Mouse (Mus musculus) hindbrain, embryonic 11.5 days (tissue): ENCODE results near the gene Cux1. TPM values are rescaled to one million over a fixed set of nuclear protein-coding genes. Genes with fewer than 3 reads are reported as not detected.

ENCODE experiments used
- ATAC-seq: fragments of 200-750 bp; cut with Nextera tagmentation; 2 replicates; pipeline ENCODE4 v1.8.0; 2017; ENCODE audit warnings: mild to moderate bottlenecking, moderate TSS enrichment, moderate library complexity; ENCODE audit not compliant: low FRiP score
- DNase-seq: peaks from one replicate; pipeline ENCODE4 v3.0.0-alpha.2; 2015; ENCODE audit warnings: low spot score
- H3K27ac ChIP-seq: fragments of 300-500 bp; sonication (generic); 2 replicates; pipeline ENCODE4 v1.5.1; 2014; ENCODE audit warnings: mild to moderate bottlenecking, low read depth, low read length
- H3K27me3 ChIP-seq: fragments of 300-500 bp; sonication (generic); 2 replicates; pipeline ENCODE4 v1.6.1; 2014; ENCODE audit warnings: mild to moderate bottlenecking, low read length, moderate library complexity, mixed read lengths; ENCODE audit not compliant: control insufficient read depth, insufficient read depth
- H3K36me3 ChIP-seq: fragments of 300-500 bp; sonication (generic); 2 replicates; pipeline ENCODE4 v1.6.1; 2014; ENCODE audit warnings: mild to moderate bottlenecking, low read length, moderate library complexity, mixed read lengths; ENCODE audit not compliant: control insufficient read depth, insufficient read depth
- H3K4me1 ChIP-seq: fragments of 300-500 bp; sonication (generic); replicated peaks from 2 replicates; pipeline ENCODE4 v1.6.1; 2014; ENCODE audit warnings: low read length, mixed read lengths; ENCODE audit not compliant: control insufficient read depth, insufficient read depth
- H3K4me2 ChIP-seq: fragments of 300-500 bp; sonication (generic); replicated peaks from 2 replicates; pipeline ENCODE4 v1.6.1; 2014; ENCODE audit warnings: mild to moderate bottlenecking, low read depth, low read length
- H3K4me3 ChIP-seq: fragments of 300-500 bp; sonication (generic); 2 replicates; pipeline ENCODE4 v1.5.1; 2014; ENCODE audit warnings: low read depth, low read length
- H3K9ac ChIP-seq: fragments of 300-500 bp; sonication (generic); 2 replicates; pipeline ENCODE4 v1.6.1; 2014; ENCODE audit warnings: low read depth, low read length
- H3K9me3 ChIP-seq: fragments of 300-500 bp; sonication (generic); 2 replicates; pipeline ENCODE4 v1.6.1; 2016; ENCODE audit warnings: low read length; ENCODE audit not compliant: control insufficient read depth
- WGBS: fragments of 180-500 bp; shearing (Covaris S2); extraction: QIAGEN DNeasy Blood & Tissue Kit; methylation state at CpG from one replicate; pipeline ENCODE4 v1.1.7; 2014; 5-methylcytosine and 5-hydroxymethylcytosine counted together
- polyA plus RNA-seq: library from polyadenylated mRNA; unstranded; fragments of >200 nt; fragmentation: Nextera tagmentation; extraction: Ambion mirVana; gene quantifications from 2 replicates; pipeline ENCODE4 v1.2.1, GENCODE M21; 2014

Gene Cux1
- polyA plus RNA-seq, 1 experiment from 2014 or later: 107 TPM

DNA sequence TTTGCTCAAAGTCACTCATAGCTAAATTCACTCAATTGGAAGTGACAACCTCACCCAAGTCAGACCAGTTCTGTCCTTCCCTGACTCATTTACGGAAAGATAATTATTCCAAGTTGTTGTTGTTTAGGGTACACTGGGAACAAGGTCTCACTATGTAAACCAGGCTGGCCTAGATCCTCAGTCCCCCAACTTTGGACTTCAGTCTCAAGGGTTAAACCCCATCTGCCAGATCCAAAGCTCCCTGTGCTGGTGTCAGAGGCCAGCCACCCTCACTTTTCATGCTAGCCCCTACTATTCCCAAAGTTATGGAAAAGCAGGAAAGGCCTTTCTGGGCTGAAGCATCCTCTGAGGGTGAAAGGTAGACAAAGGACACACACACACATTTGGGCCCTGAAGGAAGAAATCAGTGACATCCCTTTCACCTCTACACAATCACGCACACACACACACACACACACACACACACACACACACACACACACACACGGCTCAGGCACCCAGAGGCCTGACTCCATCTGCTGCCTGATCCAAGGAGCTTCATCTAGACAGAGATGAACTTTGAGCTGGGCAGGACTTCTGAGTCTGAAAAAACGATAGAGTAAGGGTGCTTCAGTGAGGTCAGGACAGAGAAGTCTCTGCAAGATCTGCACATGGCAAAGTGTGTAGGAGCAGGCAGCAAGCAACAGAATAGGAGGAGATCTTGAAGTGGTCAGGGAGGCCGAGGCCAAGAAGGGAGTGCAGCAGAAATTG, 31.1 kb downstream of the Cux1 start:
- H3K27ac ChIP-seq: no peak overlapping the region
- no peaks in the 10 kb centered on the region for H3K9me3 ChIP-seq
- DNase-seq (no peak), ATAC-seq (no peak)
- no peaks in the 10 kb centered on the region for H3K36me3 ChIP-seq
- no peak overlapping the region for H3K4me3 ChIP-seq
- no peak overlapping the region for H3K9ac ChIP-seq
- H3K4me1 ChIP-seq: no peaks in the 10 kb centered on the region
- no peaks in the 10 kb centered on the region for H3K27me3 ChIP-seq
- 78% methylated on average over 5 of the region's 5 CpGs for WGBS
- no peak overlapping the region for H3K4me2 ChIP-seq

DNA sequence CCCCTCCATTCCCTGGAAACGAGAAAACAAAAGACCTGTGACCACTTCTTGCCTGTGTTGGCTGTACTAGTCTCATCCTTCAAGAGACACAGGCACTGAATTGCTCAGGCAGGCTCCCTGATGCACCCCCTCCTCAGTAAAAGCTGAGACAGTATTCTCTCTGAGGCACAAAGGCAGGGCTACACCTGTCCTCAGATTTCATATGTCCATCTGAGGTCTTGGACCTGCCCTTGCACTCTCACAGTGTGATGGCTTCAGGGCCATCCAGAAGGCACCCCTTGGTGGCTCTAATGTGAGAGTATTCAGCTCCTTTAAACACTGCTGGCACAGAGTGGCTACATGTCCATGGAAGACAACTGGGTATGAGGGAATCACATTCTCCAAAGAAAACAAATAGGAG, 32.1 kb downstream of the Cux1 start:
- H3K27me3 ChIP-seq: no peaks in the 10 kb centered on the region
- DNase-seq (no peak), ATAC-seq (no peak)
- no peaks in the 10 kb centered on the region for H3K4me1 ChIP-seq
- no peak overlapping the region for H3K4me3 ChIP-seq
- WGBS: 65% methylated on average over 1 of the region's 1 CpGs
- no peak overlapping the region for H3K9ac ChIP-seq
- H3K36me3 ChIP-seq: no peaks in the 10 kb centered on the region
- H3K9me3 ChIP-seq: no peaks in the 10 kb centered on the region
- H3K4me2 ChIP-seq: no peak overlapping the region
- H3K27ac ChIP-seq: no peak overlapping the region

DNA sequence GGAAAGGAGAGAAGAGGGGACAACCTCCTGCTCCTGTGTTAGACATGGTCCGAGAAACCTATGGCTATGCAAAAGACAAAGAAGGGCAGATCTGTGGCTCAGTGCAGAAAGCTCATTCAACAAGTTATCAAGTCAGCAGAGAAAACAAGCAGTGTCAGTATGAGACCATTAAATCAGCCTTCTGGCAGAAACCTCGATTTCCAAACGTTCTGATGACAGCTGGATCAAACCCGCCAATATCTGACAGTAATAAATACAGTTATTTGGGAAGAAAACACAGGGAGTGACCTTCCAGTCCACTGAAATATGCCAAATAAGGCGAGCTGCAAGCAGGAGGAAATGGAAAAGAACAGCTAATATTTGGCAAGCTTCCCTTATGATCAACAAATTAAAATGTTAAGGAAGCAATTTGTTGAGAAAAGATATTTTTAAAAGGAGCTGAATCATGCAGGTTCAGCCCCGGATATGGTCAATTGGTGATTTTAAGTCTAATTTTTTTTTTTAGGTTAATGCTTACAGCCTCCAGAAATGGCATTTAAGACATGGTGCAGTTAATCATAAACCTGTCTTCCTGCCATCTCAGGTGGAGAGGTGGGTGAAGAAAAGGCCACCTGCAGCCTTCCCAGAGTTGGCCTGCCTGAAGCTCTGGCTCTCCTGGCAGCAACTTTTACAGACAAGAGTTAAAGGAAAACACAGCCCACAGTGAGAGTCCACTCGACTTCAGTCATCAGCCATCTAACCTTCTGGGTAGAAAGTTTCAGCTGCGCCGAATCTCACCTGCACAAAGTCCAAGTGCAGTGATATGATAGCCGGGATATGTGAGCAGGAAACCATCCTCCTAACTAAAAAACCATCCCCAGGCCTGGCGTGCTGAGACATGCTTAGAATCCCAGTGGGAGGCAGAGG, 33.7 kb downstream of the Cux1 start:
- Histone ChIP-seq H3K4me2 (no peak overlapping the region), H3K4me1 (no peaks in the 10 kb centered on the region), H3K9me3 (no peaks in the 10 kb centered on the region), H3K4me3 (no peak overlapping the region), H3K36me3 (no peaks in the 10 kb centered on the region), H3K27me3 (no peaks in the 10 kb centered on the region), H3K9ac (no peak overlapping the region), H3K27ac (no peak overlapping the region)
- no peak for DNase-seq
- no peak for ATAC-seq
- WGBS: 90% methylated on average over 11 of the region's 11 CpGs

DNA sequence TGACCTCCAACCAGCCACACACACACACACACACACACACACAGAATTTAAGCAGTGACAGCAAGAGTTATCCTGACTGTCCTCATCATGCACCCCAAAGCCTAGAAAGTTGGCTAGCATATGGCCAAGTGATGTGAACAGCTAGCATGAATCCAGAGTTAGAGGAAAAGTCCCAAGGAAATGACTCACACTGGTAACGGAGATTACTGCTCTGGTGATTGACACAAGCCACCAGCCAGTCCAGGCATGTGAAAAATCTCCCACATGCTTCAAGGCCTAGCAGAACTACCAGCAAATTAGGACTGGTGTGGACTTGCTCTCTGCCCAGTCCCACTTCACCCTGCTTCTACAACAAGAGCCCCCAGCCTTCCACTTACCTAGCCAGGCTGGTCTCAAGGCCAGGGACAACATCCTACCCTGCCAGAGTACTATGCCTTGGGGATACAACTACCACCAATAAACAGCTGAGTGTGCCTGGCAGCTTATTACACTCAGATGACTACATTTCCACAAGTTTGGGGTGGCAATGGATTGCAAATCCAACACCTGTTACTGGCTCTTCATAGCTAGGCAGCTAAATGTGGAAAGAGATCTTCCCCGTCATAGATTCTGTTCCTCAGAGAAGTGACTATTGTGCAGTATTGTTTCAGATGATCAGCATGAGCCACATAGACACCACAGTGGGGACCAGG, 35.5 kb downstream of the Cux1 start:
- no peaks in the 10 kb centered on the region for H3K27me3 ChIP-seq
- 90% methylated on average over 2 of the region's 2 CpGs for WGBS
- H3K27ac ChIP-seq: no peak overlapping the region
- H3K9me3 ChIP-seq: no peaks in the 10 kb centered on the region
- no peaks in the 10 kb centered on the region for H3K4me1 ChIP-seq
- no peak overlapping the region for H3K9ac ChIP-seq
- no peaks in the 10 kb centered on the region for H3K36me3 ChIP-seq
- H3K4me2 ChIP-seq: no peak overlapping the region
- H3K4me3 ChIP-seq: no peak overlapping the region
- no peak for DNase-seq
- no peak for ATAC-seq

DNA sequence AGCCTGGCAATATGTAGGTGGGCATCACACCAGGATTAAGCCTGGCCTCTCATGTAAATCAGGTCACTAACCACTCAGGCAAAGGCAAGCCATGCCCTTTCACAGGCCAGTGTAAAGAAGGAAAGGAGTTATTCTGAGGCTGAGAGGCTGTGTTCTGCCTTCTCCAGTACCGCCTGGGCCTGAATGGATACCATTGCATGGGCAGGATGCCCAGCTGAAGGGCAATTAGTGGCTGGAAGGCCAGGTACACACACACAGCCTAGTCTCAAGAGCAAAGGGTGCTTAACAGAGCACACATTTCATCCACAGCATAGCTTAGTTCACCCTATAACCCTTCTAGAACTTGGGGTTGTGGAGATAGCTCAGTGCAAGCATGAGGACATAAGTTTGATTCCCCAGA, 36.4 kb downstream of the Cux1 start:
- H3K27me3 ChIP-seq: no peaks in the 10 kb centered on the region
- H3K4me3 ChIP-seq: no peak overlapping the region
- no peak overlapping the region for H3K27ac ChIP-seq
- H3K9ac ChIP-seq: no peak overlapping the region
- DNase-seq (no peak), ATAC-seq (no peak)
- H3K4me1 ChIP-seq: no peaks in the 10 kb centered on the region
- H3K36me3 ChIP-seq: no peaks in the 10 kb centered on the region
- H3K4me2 ChIP-seq: no peak overlapping the region
- 100% methylated on average over 1 of the region's 1 CpGs for WGBS
- no peaks in the 10 kb centered on the region for H3K9me3 ChIP-seq

DNA sequence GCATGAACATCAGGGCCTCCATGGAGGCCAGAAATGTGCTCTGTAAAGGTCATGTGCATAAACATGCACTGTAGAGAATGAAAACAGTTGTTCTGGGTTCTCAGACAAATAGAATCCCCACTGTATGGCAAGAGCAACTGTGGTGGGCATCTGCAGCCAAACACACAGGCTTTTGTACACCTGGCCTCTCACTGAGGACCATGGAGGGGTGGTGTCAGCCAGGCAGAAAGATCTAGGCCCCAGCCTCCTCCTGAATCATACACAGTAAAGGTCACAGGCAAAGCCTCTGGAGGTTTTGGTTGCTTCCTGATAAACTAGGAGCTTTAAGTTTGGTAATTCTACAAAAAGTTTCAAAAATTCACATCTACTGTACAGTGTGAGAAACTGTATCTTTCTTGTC, 38.1 kb downstream of the Cux1 start:
- no peak for DNase-seq
- Histone ChIP-seq H3K4me3 (no peak overlapping the region), H3K36me3 (no peaks in the 10 kb centered on the region), H3K4me2 (no peak overlapping the region), H3K9ac (no peak overlapping the region), H3K9me3 (no peaks in the 10 kb centered on the region), H3K4me1 (no peaks in the 10 kb centered on the region), H3K27me3 (no peaks in the 10 kb centered on the region), H3K27ac (no peak overlapping the region)
- ATAC-seq: no peak

DNA sequence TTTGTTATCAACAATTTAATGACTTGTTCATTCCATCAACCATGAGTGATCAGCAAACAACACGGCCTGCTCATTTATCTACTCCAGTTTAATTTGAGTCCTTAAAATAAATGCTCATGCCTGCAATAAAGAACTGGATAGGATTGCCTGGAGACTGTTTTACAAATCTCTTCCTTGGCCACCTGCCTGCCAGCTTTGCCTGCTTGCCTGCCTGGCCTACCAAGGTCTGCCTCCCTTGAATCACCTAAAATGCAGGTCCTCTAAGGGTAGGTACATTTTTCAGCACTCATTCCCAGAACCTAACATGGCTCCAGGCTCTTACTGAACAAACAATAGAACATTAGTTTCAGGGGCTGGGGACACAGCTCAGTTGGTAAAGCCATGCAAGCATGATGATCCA, 39.4 kb downstream of the Cux1 start:
- no peaks in the 10 kb centered on the region for H3K36me3 ChIP-seq
- ATAC-seq (no peak), DNase-seq (no peak)
- H3K9ac ChIP-seq: no peak overlapping the region
- H3K9me3 ChIP-seq: no peaks in the 10 kb centered on the region
- H3K4me3 ChIP-seq: no peak overlapping the region
- H3K27me3 ChIP-seq: no peaks in the 10 kb centered on the region
- no peak overlapping the region for H3K4me2 ChIP-seq
- no peaks in the 10 kb centered on the region for H3K4me1 ChIP-seq
- H3K27ac ChIP-seq: no peak overlapping the region
- WGBS: 100% methylated on average over 1 of the region's 1 CpGs

DNA sequence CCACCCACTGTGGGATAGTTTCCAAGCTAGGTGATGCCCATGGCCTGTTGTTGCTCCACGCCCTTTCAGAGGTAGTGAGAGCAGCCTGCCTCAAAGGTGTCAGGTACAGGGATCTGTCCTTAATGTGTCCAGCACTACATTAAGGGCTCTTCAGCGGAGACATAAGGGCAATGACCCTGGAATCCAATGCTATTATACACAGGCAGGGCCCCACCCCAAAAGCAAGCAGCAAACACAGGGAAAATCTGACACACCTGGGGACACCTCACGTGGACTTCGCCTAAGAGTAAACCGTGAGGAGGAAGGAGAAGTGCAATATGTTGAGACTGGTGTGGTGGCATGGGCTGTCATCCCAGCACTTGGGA, 40.8 kb downstream of the Cux1 start:
- Histone ChIP-seq H3K9ac (no peak overlapping the region), H3K4me3 (no peak overlapping the region), H3K36me3 (no peaks in the 10 kb centered on the region), H3K4me1 (no peaks in the 10 kb centered on the region), H3K9me3 (no peaks in the 10 kb centered on the region), H3K4me2 (no peak overlapping the region), H3K27me3 (no peaks in the 10 kb centered on the region), H3K27ac (no peak overlapping the region)
- no peak for ATAC-seq
- DNase-seq: no peak
- 92% methylated on average over 5 of the region's 5 CpGs for WGBS
